Mouse (Mus musculus): ENCODE results near the gene Nuak2.

- no peak for TF ChIP-seq CTCF (IDR thresholded peaks at IDR 0.05; ENCODE audit: borderline replicate concordance, insufficient read depth, low read depth, low read length)
- no peak for TF ChIP-seq POLR2A (IDR thresholded peaks at IDR 0.05; ENCODE audit: borderline replicate concordance, insufficient read depth, low read length)
These were observed 3.3 kb downstream of the Nuak2 start for GRCm38 (mm10) chr1:132319242-132319641.

Data from cerebellum, adult 2 months (tissue).